Mouse (Mus musculus) midbrain, embryonic 16.5 days (tissue): ENCODE measurements around the gene Mutyh. TPM values are rescaled to one million over a fixed set of nuclear protein-coding genes. Genes with fewer than 3 reads are reported as not detected.

ENCODE experiments used
- ATAC-seq: fragments of 200-750 bp; cut with Nextera tagmentation; 2 replicates; pipeline ENCODE4 v1.8.0; 2017; ENCODE audit warnings: moderate TSS enrichment
- H3K27ac ChIP-seq: fragments of 300-500 bp; sonication (generic); 2 replicates; pipeline ENCODE4 v1.5.1; 2014; ENCODE audit warnings: mild to moderate bottlenecking, low read length, mixed read lengths
- H3K27me3 ChIP-seq: fragments of 300-500 bp; sonication (generic); 2 replicates; pipeline ENCODE4 v1.6.1; 2014; ENCODE audit warnings: low read depth, low read length, mixed read lengths; ENCODE audit not compliant: control insufficient read depth, insufficient read depth
- H3K36me3 ChIP-seq: fragments of 300-500 bp; sonication (generic); 2 replicates; pipeline ENCODE4 v1.6.1; 2014; ENCODE audit warnings: mild to moderate bottlenecking, low read length, moderate library complexity, mixed read lengths; ENCODE audit not compliant: control insufficient read depth, insufficient read depth
- H3K4me1 ChIP-seq: fragments of 300-500 bp; sonication (generic); 2 replicates; pipeline ENCODE4 v1.6.1; 2014; ENCODE audit warnings: mild to moderate bottlenecking, low read length, mixed read lengths; ENCODE audit not compliant: control insufficient read depth, insufficient read depth
- H3K4me2 ChIP-seq: fragments of 300-500 bp; sonication (generic); 2 replicates; pipeline ENCODE4 v1.6.1; 2014; ENCODE audit warnings: mild to moderate bottlenecking, low read length, mixed read lengths
- H3K4me3 ChIP-seq: fragments of 300-500 bp; sonication (generic); 2 replicates; pipeline ENCODE4 v1.5.1; 2014; ENCODE audit warnings: low read depth, mild to moderate bottlenecking, low read length, moderate library complexity, mixed read lengths
- H3K9ac ChIP-seq: fragments of 300-500 bp; sonication (generic); 2 replicates; pipeline ENCODE4 v1.6.1; 2014; ENCODE audit warnings: low read depth, low read length, mixed read lengths
- H3K9me3 ChIP-seq: fragments of 300-500 bp; sonication (generic); replicated peaks from 2 replicates; pipeline ENCODE4 v1.6.1; 2014; ENCODE audit warnings: mild to moderate bottlenecking, low read length, mixed read lengths; ENCODE audit not compliant: control insufficient read depth, poor library complexity, severe bottlenecking
- WGBS: fragments of 180-500 bp; shearing (Covaris S2); extraction: QIAGEN DNeasy Blood & Tissue Kit; methylation state at CpG from one replicate; pipeline ENCODE4 v1.1.7; 2014; 5-methylcytosine and 5-hydroxymethylcytosine counted together
- polyA plus RNA-seq: library from polyadenylated mRNA; unstranded; fragments of >200 nt; fragmentation: Nextera tagmentation; extraction: Ambion mirVana; gene quantifications from 2 replicates; pipeline ENCODE4 v1.2.1, GENCODE M21; 2015

Gene Mutyh
- polyA plus RNA-seq, 1 experiment from 2014 or later, result 7.2 TPM

- 91% methylated on average over 5 of the region's 5 CpGs for WGBS
Measured at GRCm38 (mm10) chr4:116815276-116815675, 7.8 kb downstream of the Mutyh start.

GRCm38 (mm10) chr4:116817486-116817885, 10.0 kb downstream of the Mutyh start:
- ATAC-seq, result no peak
- Histone ChIP-seq H3K27ac (no peak overlapping the region), H3K9ac (no peak overlapping the region), H3K4me2 (no peak overlapping the region), H3K36me3 (no peaks in the 10 kb centered on the region), H3K4me3 (no peak overlapping the region), H3K9me3 (no peaks in the 10 kb centered on the region), H3K27me3 (peaks cover 22% of the 10 kb centered on the region), H3K4me1 (peaks cover 10% of the 10 kb centered on the region)
- WGBS, result 90% methylated on average over 6 of the region's 6 CpGs

More at GRCm38 (mm10) chr4:116815276-116815675, 7.8 kb downstream of the Mutyh start:
- Histone ChIP-seq H3K27me3 (peaks cover 6% of the 10 kb centered on the region; the same call in 1 of the 2 replicates), H3K9me3 (no peaks in the 10 kb centered on the region), H3K36me3 (no peaks in the 10 kb centered on the region), H3K9ac (no peak overlapping the region), H3K4me3 (no peak overlapping the region), H3K4me2 (no peak overlapping the region), H3K27ac (no peak overlapping the region), H3K4me1 (no peaks in the 10 kb centered on the region; the same call in 1 of the 2 replicates)
- ATAC-seq, result no peak

- Histone ChIP-seq H3K27ac (no peak overlapping the region), H3K9ac (peak overlapping the region; percentile 58), H3K9me3 (no peaks in the 10 kb centered on the region), H3K27me3 (peaks cover 22% of the 10 kb centered on the region), H3K36me3 (no peaks in the 10 kb centered on the region), H3K4me1 (peaks cover 16% of the 10 kb centered on the region), H3K4me3 (peak overlapping the region; percentile 44), H3K4me2 (peak overlapping the region; percentile 87)
- ATAC-seq, result peak; percentile 3; the same call in 1 of the 2 replicates
- 25% methylated on average over 32 of the region's 32 CpGs for WGBS
Measured at GRCm38 (mm10) chr4:116819968-116820901, 12.7 kb downstream of the Mutyh start.

- Histone ChIP-seq H3K36me3 (no peaks in the 10 kb centered on the region), H3K27me3 (peaks cover 22% of the 10 kb centered on the region), H3K27ac (no peak overlapping the region), H3K4me2 (peak overlapping the region; percentile 87), H3K9ac (peak overlapping the region; percentile 58), H3K4me1 (peaks cover 20% of the 10 kb centered on the region), H3K9me3 (no peaks in the 10 kb centered on the region), H3K4me3 (peak overlapping the region; percentile 44)
- WGBS, result under 1% methylated on average over 51 of the region's 51 CpGs
- ATAC-seq, result peak; percentile 53
Measured at GRCm38 (mm10) chr4:116820902-116821693, 13.6 kb downstream of the Mutyh start.

GRCm38 (mm10) chr4:116821694-116822016, 14.1 kb downstream of the Mutyh start, which contains the start of gene Hpdl:
TSS of gene Hpdl (minus strand) at chr4:116821707.
- 11% methylated on average over 9 of the region's 9 CpGs for WGBS
- H3K4me3 ChIP-seq, result peak within 1 kb of the TSS; percentile 44
- no peaks in the 10 kb centered on the region for H3K36me3 ChIP-seq
- no peaks in the 10 kb centered on the region for H3K9me3 ChIP-seq
- H3K27ac ChIP-seq, result no peak within 1 kb of the TSS
- peak within 1 kb of the TSS; percentile 58 for H3K9ac ChIP-seq
- peak within 1 kb of the TSS; percentile 87 for H3K4me2 ChIP-seq
- no peak for ATAC-seq
- H3K27me3 ChIP-seq, result peaks cover 22% of the 10 kb centered on the region
- H3K4me1 ChIP-seq, result peaks cover 20% of the 10 kb centered on the region

GRCm38 (mm10) chr4:116824541-116825004, 17.1 kb downstream of the Mutyh start:
- peaks cover 22% of the 10 kb centered on the region for H3K27me3 ChIP-seq
- H3K4me2 ChIP-seq, result peak overlapping the region; percentile 85
- WGBS, result 0% methylated on average over 29 of the region's 29 CpGs
- peak; percentile 80 for ATAC-seq
- H3K36me3 ChIP-seq, result no peaks in the 10 kb centered on the region
- H3K27ac ChIP-seq, result peak overlapping the region; percentile 88
- peaks cover 20% of the 10 kb centered on the region for H3K4me1 ChIP-seq
- H3K9ac ChIP-seq, result peak overlapping the region; percentile 84
- H3K9me3 ChIP-seq, result no peaks in the 10 kb centered on the region
- H3K4me3 ChIP-seq, result peak overlapping the region; percentile 65

- Histone ChIP-seq H3K4me2 (no peak overlapping the region), H3K36me3 (no peaks in the 10 kb centered on the region), H3K4me1 (peaks cover 17% of the 10 kb centered on the region), H3K9me3 (no peaks in the 10 kb centered on the region), H3K4me3 (no peak overlapping the region), H3K27ac (no peak overlapping the region), H3K9ac (no peak overlapping the region; the same call in 1 of the 2 replicates), H3K27me3 (no peaks in the 10 kb centered on the region)
- no peak for ATAC-seq
- under 1% methylated on average over 4 of the region's 4 CpGs for WGBS
Measured at GRCm38 (mm10) chr4:116827819-116828218, 20.3 kb downstream of the Mutyh start.

GRCm38 (mm10) chr4:116829364-116830069, 22.0 kb downstream of the Mutyh start:
- Histone ChIP-seq H3K4me1 (peaks cover 14% of the 10 kb centered on the region), H3K9me3 (no peaks in the 10 kb centered on the region), H3K4me3 (no peak overlapping the region), H3K4me2 (no peak overlapping the region), H3K9ac (peak overlapping the region; percentile 38; the same call in 1 of the 2 replicates), H3K36me3 (no peaks in the 10 kb centered on the region), H3K27me3 (no peaks in the 10 kb centered on the region), H3K27ac (peak overlapping the region; percentile 55)
- ATAC-seq, result no peak
- WGBS, result 29% methylated on average over 6 of the region's 6 CpGs
